Mouse (Mus musculus) thymus, adult 2 months (tissue): ENCODE measurements around the gene Tenm1. TPM values are rescaled to one million over a fixed set of nuclear protein-coding genes. Genes with fewer than 3 reads are reported as not detected.

Experiments
- DNase-seq: peaks from one replicate; pipeline ENCODE4 v3.0.0; 2021
- H3K27ac ChIP-seq: fragments of 200-500 bp; 2 replicates; pipeline ENCODE4 v1.5.1; 2012; ENCODE audit warnings: low read length, control low read depth; ENCODE audit not compliant: control insufficient read depth, insufficient read depth
- H3K27me3 ChIP-seq: fragments of 200-500 bp; 2 replicates; pipeline ENCODE4 v1.6.1; 2012; ENCODE audit warnings: mild to moderate bottlenecking, low read length, moderate library complexity, mixed read lengths; ENCODE audit not compliant: control insufficient read depth, insufficient read depth
- H3K36me3 ChIP-seq: fragments of 200-500 bp; 2 replicates; pipeline ENCODE4 v1.6.1; 2012; ENCODE audit warnings: mild to moderate bottlenecking, low read length, moderate library complexity; ENCODE audit not compliant: control insufficient read depth, insufficient read depth
- H3K4me1 ChIP-seq: fragments of 200-500 bp; replicated peaks from 2 replicates; pipeline ENCODE4 v1.6.1; 2012; ENCODE audit warnings: low read length; ENCODE audit not compliant: control insufficient read depth, insufficient read depth
- H3K4me3 ChIP-seq: fragments of 200-500 bp; 2 replicates; pipeline ENCODE4 v1.5.1; 2012; ENCODE audit warnings: mild to moderate bottlenecking, low read length, control low read depth, moderate library complexity; ENCODE audit not compliant: control insufficient read depth, insufficient read depth
- CTCF ChIP-seq: fragments of 200-500 bp; IDR thresholded peaks from 2 replicates; pipeline ENCODE4 v1.5.1; 2012; ENCODE audit warnings: mild to moderate bottlenecking, control low read depth, low read length, moderate library complexity, borderline replicate concordance; ENCODE audit not compliant: control insufficient read depth, poor library complexity, insufficient read depth; ENCODE audit errors: extremely low read depth
- POLR2A ChIP-seq: fragments of 200-500 bp; IDR thresholded peaks from 2 replicates; pipeline ENCODE4 v1.6.1; 2012; ENCODE audit warnings: mild to moderate bottlenecking, low read length, control low read depth, moderate library complexity; ENCODE audit not compliant: control insufficient read depth, poor library complexity, insufficient read depth; ENCODE audit errors: extremely low read depth
- WGBS: fragments of 180-500 bp; shearing (Covaris S2); methylation state at CpG from one replicate; pipeline ENCODE4 v1.1.7; 2018; 5-methylcytosine and 5-hydroxymethylcytosine counted together
- polyA plus RNA-seq: library from polyadenylated mRNA; depleted of rRNA; stranded (reverse); fragments of >200 nt; gene quantifications from 2 replicates; pipeline ENCODE4 v1.2.3, GENCODE M21; 2012

The Tenm1 gene
- polyA plus RNA-seq, 1 experiment, result 0.42 TPM

DNA sequence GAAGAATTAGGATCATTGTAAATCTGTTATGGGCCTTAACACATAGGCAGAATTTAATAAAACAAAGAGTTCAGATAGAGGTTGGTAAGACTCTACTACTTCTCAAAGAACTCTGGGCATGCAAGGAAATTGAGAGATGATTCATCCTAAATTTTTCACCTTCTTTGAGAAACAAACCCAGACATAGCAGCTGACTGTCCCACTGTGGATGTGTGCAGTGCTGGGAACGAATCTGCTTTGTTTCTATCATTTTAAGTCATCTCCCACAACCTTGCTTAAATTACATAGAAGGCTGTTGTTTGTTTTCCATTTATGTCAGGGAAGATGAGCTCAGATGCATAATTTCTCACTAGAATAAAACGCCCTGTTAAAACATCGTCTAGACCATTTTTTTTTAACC, 31.0 kb downstream of the Tenm1 start:
- TF ChIP-seq POLR2A (no peak), CTCF (no peak)
- H3K36me3 ChIP-seq, result no peaks in the 10 kb centered on the region
- no peaks in the 10 kb centered on the region for H3K4me1 ChIP-seq
- no peak overlapping the region for H3K27ac ChIP-seq
- H3K27me3 ChIP-seq, result no peaks in the 10 kb centered on the region
- WGBS, result 76% methylated on average over 3 of the region's 3 CpGs
- no peak for DNase-seq
- H3K4me3 ChIP-seq, result no peak overlapping the region

DNA sequence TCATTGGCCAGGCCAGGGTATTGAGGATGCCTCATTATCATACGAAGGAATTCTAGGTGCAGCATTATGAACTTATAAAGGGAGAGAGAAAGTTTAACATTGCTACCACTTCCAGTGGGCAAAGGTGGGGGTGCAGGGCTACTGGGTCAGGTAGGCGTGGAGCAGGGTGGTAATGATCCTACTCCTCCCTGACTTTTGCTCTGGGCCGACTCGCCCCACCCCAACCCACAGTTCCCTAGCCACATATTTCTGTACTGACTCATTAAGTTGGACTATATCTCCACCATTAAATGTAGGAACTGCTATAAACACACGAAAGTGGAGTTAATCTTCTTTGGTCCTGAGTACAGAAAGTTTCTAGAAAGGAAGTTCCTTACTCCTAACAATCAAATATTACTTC, 40.8 kb downstream of the Tenm1 start:
- no peaks in the 10 kb centered on the region for H3K27me3 ChIP-seq
- no peak overlapping the region for H3K27ac ChIP-seq
- H3K4me3 ChIP-seq, result no peak overlapping the region
- TF ChIP-seq POLR2A, result no peak
- H3K4me1 ChIP-seq, result no peaks in the 10 kb centered on the region
- WGBS, result 89% methylated on average over 5 of the region's 5 CpGs
- no peaks in the 10 kb centered on the region for H3K36me3 ChIP-seq
- DNase-seq, result no peak

DNA sequence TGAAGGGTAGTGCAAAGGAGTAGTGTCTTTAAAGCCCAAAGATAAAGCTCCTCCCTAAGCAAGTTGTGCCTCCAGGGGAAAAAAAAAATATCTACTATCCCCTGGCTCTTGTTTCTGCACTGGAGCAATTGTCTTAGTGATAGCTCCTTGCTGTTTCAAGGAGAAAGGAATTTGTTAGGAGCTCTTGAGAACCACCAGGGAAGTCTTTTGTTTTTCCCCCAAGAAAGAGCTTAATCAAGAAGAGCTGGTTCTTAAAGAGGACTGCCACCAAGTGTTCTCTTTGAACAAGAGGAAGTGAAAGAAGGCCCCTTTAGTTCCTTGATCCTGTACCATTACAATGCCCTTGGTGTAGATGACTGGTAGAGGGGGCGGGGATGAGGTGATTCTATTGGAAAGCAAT, 56.4 kb downstream of the Tenm1 start:
- Histone ChIP-seq H3K27me3 (no peaks in the 10 kb centered on the region), H3K36me3 (no peaks in the 10 kb centered on the region), H3K4me3 (no peak overlapping the region), H3K27ac (no peak overlapping the region), H3K4me1 (no peaks in the 10 kb centered on the region)
- DNase-seq, result no peak
- 88% methylated on average over 1 of the region's 1 CpGs for WGBS
- TF ChIP-seq CTCF (no peak), POLR2A (no peak)

DNA sequence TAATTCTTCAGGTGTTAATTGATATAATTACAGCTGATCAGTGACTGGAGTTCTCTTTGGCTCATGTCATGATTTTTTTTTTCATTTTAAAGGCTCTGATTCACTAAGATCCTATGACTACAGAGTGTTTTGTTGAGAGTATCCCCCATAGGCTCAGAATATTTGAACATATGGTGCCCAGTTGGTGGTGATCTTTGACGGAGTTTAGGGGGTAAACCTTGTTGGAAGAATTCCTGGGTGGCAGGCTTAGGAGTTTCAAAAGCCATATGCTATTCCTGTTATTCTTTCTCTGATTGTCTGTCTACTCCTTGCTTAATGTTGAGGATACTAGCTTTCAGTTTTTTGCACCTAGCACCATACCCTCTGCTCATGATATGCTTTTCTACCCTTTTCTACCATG, 109.6 kb downstream of the Tenm1 start:
- Histone ChIP-seq H3K27ac (no peak overlapping the region), H3K4me3 (no peak overlapping the region), H3K36me3 (no peaks in the 10 kb centered on the region), H3K4me1 (no peaks in the 10 kb centered on the region), H3K27me3 (no peaks in the 10 kb centered on the region)
- DNase-seq, result no peak
- TF ChIP-seq CTCF (no peak), POLR2A (no peak)
- WGBS, result 92% methylated on average over 1 of the region's 1 CpGs

DNA sequence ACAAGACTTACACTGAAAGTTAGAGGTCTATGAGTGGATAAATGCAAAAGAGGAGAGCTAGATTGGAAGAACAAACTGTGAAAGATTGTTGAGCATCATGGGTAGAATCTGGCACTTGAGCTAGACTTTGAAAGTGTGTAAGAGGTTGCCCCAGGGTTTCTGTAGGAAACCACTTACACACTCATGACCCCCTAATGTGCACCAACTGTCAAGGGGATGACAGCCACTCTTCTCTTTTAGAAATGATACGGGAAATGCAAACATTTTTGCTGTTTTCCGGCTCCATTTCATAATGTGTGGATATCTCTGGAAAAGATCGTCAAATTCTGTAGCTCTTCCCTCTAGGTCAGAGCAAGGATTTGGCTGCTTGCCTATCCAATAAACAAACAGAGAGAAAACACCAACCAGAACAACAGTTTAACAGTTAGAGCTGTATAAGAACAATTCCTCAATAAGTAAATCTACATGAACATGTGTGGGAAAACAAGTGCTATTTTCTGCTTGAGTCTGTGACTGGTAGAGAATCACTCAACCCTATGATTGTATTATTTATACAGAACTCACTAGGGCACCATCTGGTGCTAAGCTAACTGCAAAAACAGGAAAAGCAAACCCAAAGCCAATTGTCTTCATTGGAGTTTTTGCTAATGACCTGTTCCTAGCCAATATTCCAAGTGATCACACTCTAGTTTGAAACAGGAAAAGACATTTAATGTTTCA, 111.0 kb downstream of the Tenm1 start:
- TF ChIP-seq POLR2A, result no peak
- TF ChIP-seq CTCF, result no peak

DNA sequence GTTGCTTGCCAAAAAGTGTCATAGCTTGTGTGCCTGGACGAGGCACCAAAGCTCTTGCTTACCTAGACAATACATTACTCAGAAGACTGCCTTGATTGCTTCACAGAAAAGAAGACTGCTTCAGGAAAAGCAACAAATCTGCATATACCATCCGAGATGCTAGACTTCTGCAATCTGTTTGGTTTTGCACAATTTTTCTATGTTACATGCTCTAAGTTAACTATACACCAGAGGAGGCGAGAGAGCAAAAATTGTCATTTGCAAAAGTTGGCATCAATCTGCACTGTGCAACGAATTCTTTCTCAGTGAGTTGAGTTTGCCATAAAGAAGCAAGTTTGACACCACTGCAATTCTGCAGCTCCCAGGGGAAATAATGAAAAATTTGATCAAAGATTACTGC, 193.1 kb downstream of the Tenm1 start:
- 78% methylated on average over 4 of the region's 4 CpGs for WGBS
- Histone ChIP-seq H3K4me1 (no peaks in the 10 kb centered on the region), H3K4me3 (no peak overlapping the region), H3K36me3 (no peaks in the 10 kb centered on the region), H3K27me3 (no peaks in the 10 kb centered on the region), H3K27ac (no peak overlapping the region)
- no peak for DNase-seq
- TF ChIP-seq CTCF, result no peak
- no peak for TF ChIP-seq POLR2A

More for the DNA sequence above, 111.0 kb downstream of the Tenm1 start:
- no peaks in the 10 kb centered on the region for H3K4me1 ChIP-seq
- no peak overlapping the region for H3K4me3 ChIP-seq
- H3K36me3 ChIP-seq, result no peaks in the 10 kb centered on the region
- H3K27ac ChIP-seq, result no peak overlapping the region
- no peaks in the 10 kb centered on the region for H3K27me3 ChIP-seq
- DNase-seq, result no peak
- 91% methylated on average over 3 of the region's 3 CpGs for WGBS

DNA sequence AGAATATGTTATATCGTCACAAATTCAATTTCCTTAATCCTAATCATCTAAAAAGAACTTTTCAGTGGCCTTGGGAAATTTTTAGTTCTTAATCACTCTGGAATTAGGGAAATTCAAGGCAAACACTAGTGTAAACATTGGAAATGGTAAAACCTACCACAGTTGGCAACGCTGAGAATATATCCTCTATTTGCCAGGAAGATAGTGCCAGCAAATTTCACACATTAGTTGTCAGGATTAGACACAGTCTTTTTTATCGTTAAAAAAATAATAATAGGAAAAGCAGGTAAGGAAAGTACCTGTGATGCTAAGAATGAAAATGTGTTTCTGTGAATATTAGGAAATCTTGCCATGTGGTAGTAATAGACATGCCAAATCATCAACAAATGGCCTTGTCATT, 223.9 kb downstream of the Tenm1 start:
- no peak for DNase-seq
- Histone ChIP-seq H3K4me1 (no peaks in the 10 kb centered on the region), H3K36me3 (no peaks in the 10 kb centered on the region), H3K27me3 (no peaks in the 10 kb centered on the region), H3K4me3 (no peak overlapping the region), H3K27ac (no peak overlapping the region)
- 91% methylated on average over 3 of the region's 3 CpGs for WGBS
- TF ChIP-seq POLR2A (no peak), CTCF (no peak)
